28 mouse cellular contexts compared by ENCODE assay signal in genomic region chr6:65541094-65541493, GRCm38 (mm10). TPM values are rescaled to one million over a fixed set of nuclear protein-coding genes. Genes with fewer than 3 reads are reported as not detected.
A peak's percentile ranks its signal among the peaks of the same experiment; 100 is the strongest.
DNase-seq lines count a peak whose midpoint lies in the region; ATAC-seq and TF ChIP-seq lines count a peak whose summit lies in the region.
"Had no signal": no experiment of that assay in that cellular context is flagged by ENCODE, and none has a peak within 500 bp of the region (broad histone marks: within the 10 kb centered on the region; RNA-seq: fewer than 3 reads in every experiment).

No protein-coding gene starts in this region.

- H3K4me1 ChIP-seq in lung, embryonic 14.5 days (ENCODE audit: insufficient read depth): peaks cover 2% of the 10 kb centered on the region
- peaks cover 3 to 14% of the 10 kb centered on the region in 2 experiments; a peak in 3 of 4 replicates for H3K4me1 ChIP-seq in CH12.LX (ENCODE audit: control insufficient read depth in 1 of 2, insufficient read depth in 2 of 2)
- H3K4me1 ChIP-seq in kidney, embryonic 16.5 days (ENCODE audit: insufficient read depth, low read length): 0 out of 2 replicates have a peak, but pooled peaks cover 2% of the 10 kb centered on the region
- H3K4me1 ChIP-seq: forebrain, embryonic 10.5 days; forebrain, embryonic 13.5 days; heart, embryonic 10.5 days; hindbrain, embryonic 15.5 days had no signal

- 45% methylated on average over 3 of the region's 3 CpGs for WGBS in lung, embryonic 14.5 days
- 75% methylated on average over 3 of the region's 3 CpGs for WGBS in kidney, embryonic 16.5 days

- in situ Hi-C loops in CH12.LX (cut with MboI; ENCODE audit: low pct_ligation_motif_present, low pct_unique_long_range_greater_than_20kb, low sequenced_read_pairs): no loop called here

- no peak for DNase-seq in gastrocnemius, adult 2 months
- no peak for DNase-seq in gastrocnemius, postnatal 25 days
- DNase-seq in lung, embryonic 14.5 days: peak; percentile 21
- no peak for DNase-seq in lung, postnatal 36 days
- no peak for DNase-seq in CH12.LX (ENCODE audit: extremely low read depth)
- DNase-seq in brain, adult 2 months (ENCODE audit: low read depth, low spot score): peak; percentile 30
- DNase-seq: adrenal gland, adult 8-10 months; adrenal gland, postnatal 25 days; cerebellum, adult 18-20 months; cerebellum, adult 9-10 months; cerebellum, postnatal 14 days; gastrocnemius, postnatal 14 days; heart, postnatal 14 days had no signal

- intact Hi-C loops in gastrocnemius, adult 2 months (cut with DNase I): no loop called here

- ATAC-seq in lung, embryonic 14.5 days (ENCODE audit: insufficient read depth): no peak
- ATAC-seq in kidney, embryonic 16.5 days (ENCODE audit: low FRiP score, low TSS enrichment): no peak
- ATAC-seq: activated CD4-positive, CD25-positive, alpha-beta regulatory T cell, adult 4 months; CD4-positive, CD25-positive, alpha-beta regulatory T cell, adult 4 months; forebrain, embryonic 13.5 days; forebrain, embryonic 16.5 days; intestine, postnatal 0 days had no signal

- TF ChIP-seq EP300 in CH12.LX (IDR thresholded peaks at IDR 0.05; ENCODE audit: low read length): 0 out of 2 replicates have a peak, but pooled peaks have one; percentile 10

- no peaks in the 10 kb centered on the region for H3K36me3 ChIP-seq in lung, embryonic 14.5 days (ENCODE audit: insufficient read depth)
- H3K36me3 ChIP-seq in CH12.LX (replicated peaks in 1 of 2; ENCODE audit: control insufficient read depth in 1 of 2, insufficient read depth in 1 of 2, low read length in 1 of 2): no peaks in the 10 kb centered on the region
- H3K36me3 ChIP-seq in kidney, embryonic 16.5 days (ENCODE audit: insufficient read depth, low read length): no peaks in the 10 kb centered on the region
- H3K36me3 ChIP-seq: forebrain, embryonic 10.5 days; heart, embryonic 10.5 days; heart, embryonic 13.5 days; hindbrain, embryonic 12.5 days; hindbrain, embryonic 15.5 days had no signal

- no peak overlapping the region for H3K4me3 ChIP-seq in gastrocnemius, adult 2 months
- no peak overlapping the region for H3K4me3 ChIP-seq in lung, embryonic 14.5 days (ENCODE audit: low read depth, low read length)
- H3K4me3 ChIP-seq in CH12.LX (replicated peaks in 1 of 3; ENCODE audit: low read depth in 2 of 3, low read length in 2 of 3, poor library complexity in 1 of 3): no peak overlapping the region
- no peak overlapping the region for H3K4me3 ChIP-seq in kidney, embryonic 16.5 days (ENCODE audit: low read length)
- H3K4me3 ChIP-seq: forebrain, embryonic 10.5 days; forebrain, embryonic 13.5 days; heart, embryonic 10.5 days; heart, embryonic 13.5 days; hindbrain, embryonic 12.5 days; hindbrain, embryonic 15.5 days had no signal

- H3K27ac ChIP-seq in gastrocnemius, adult 2 months: peak overlapping the region; percentile 24; the same call in 1 of the 2 replicates
- no peak overlapping the region for H3K27ac ChIP-seq in lung, embryonic 14.5 days (ENCODE audit: low read depth)
- no peak overlapping the region for H3K27ac ChIP-seq in CH12.LX (ENCODE audit: insufficient read depth, low read depth)
- H3K27ac ChIP-seq in kidney, embryonic 16.5 days (ENCODE audit: low read length): no peak overlapping the region
- H3K27ac ChIP-seq: forebrain, embryonic 10.5 days; forebrain, embryonic 13.5 days; heart, embryonic 10.5 days; heart, embryonic 13.5 days; hindbrain, embryonic 12.5 days; hindbrain, embryonic 15.5 days had no signal

- no peak for TF ChIP-seq POLR2A in CH12.LX (IDR thresholded peaks at IDR 0.05; ENCODE audit: low read depth, low read length)

- H3K9me3 ChIP-seq in lung, embryonic 14.5 days (ENCODE audit: low read depth, low read length): no peaks in the 10 kb centered on the region
- H3K9me3 ChIP-seq in CH12.LX (replicated peaks; ENCODE audit: low read length): no peaks in the 10 kb centered on the region
- H3K9me3 ChIP-seq in kidney, embryonic 16.5 days (ENCODE audit: low read length): no peaks in the 10 kb centered on the region
- H3K9me3 ChIP-seq: forebrain, embryonic 10.5 days; forebrain, embryonic 13.5 days; heart, embryonic 10.5 days; heart, embryonic 13.5 days; hindbrain, embryonic 12.5 days; hindbrain, embryonic 15.5 days had no signal

- H3K27me3 ChIP-seq in lung, embryonic 14.5 days (ENCODE audit: insufficient read depth, low read length): no peaks in the 10 kb centered on the region
- H3K27me3 ChIP-seq in CH12.LX (replicated peaks): no peaks in the 10 kb centered on the region
- no peaks in the 10 kb centered on the region for H3K27me3 ChIP-seq in kidney, embryonic 16.5 days (ENCODE audit: insufficient read depth, low read length)
- H3K27me3 ChIP-seq: forebrain, embryonic 13.5 days; heart, embryonic 13.5 days; hindbrain, embryonic 12.5 days; hindbrain, embryonic 15.5 days had no signal

- dilution Hi-C loops in CH12.LX (cut with MboI; ENCODE audit: extremely low pct_ligation_motif_present, extremely low pct_unique_long_range_greater_than_20kb, low sequenced_read_pairs): no loop called here

- TF ChIP-seq RAD21 in CH12.LX (IDR thresholded peaks at IDR 0.05; ENCODE audit: low read depth, low read length): no peak

- H3K79me2 ChIP-seq in CH12.LX (replicated peaks; ENCODE audit: control insufficient read depth, extremely low read depth, insufficient read depth, poor library complexity, severe bottlenecking): no peaks in the 10 kb centered on the region

- H3K4me2 ChIP-seq in lung, embryonic 14.5 days: no peak overlapping the region
- no peak overlapping the region for H3K4me2 ChIP-seq in CH12.LX (ENCODE audit: insufficient read depth, low read depth, poor library complexity, severe bottlenecking)
- H3K4me2 ChIP-seq in kidney, embryonic 16.5 days (replicated peaks; ENCODE audit: low read depth, low read length): no peak overlapping the region
- H3K4me2 ChIP-seq: forebrain, embryonic 13.5 days; heart, embryonic 13.5 days; hindbrain, embryonic 12.5 days; hindbrain, embryonic 15.5 days had no signal

- no peak for TF ChIP-seq CTCF in gastrocnemius, adult 2 months (IDR thresholded peaks at IDR 0.05)
- no peak for TF ChIP-seq CTCF in lung, embryonic 14.5 days (IDR thresholded peaks at IDR 0.05; ENCODE audit: low read depth)
- TF ChIP-seq CTCF in CH12.LX (conservative IDR thresholded peaks at IDR 0.05 in 1 of 2, IDR thresholded peaks at IDR 0.05 in 1 of 2; ENCODE audit: low read depth in 2 of 2, low read length in 2 of 2): no peak

- H3K9ac ChIP-seq in lung, embryonic 14.5 days: no peak overlapping the region
- no peak overlapping the region for H3K9ac ChIP-seq in CH12.LX (ENCODE audit: insufficient read depth, low read depth)
- H3K9ac ChIP-seq in kidney, embryonic 16.5 days (replicated peaks; ENCODE audit: low read length): no peak overlapping the region
- H3K9ac ChIP-seq: forebrain, embryonic 13.5 days; heart, embryonic 13.5 days; hindbrain, embryonic 12.5 days; hindbrain, embryonic 15.5 days had no signal

TF ChIP-seq in CH12.LX, 34 proteins besides CTCF, POLR2A, EP300 and RAD21:
- TF ChIP-seq MAX (IDR thresholded peaks at IDR 0.05; ENCODE audit: low read length): no peak
- TF ChIP-seq GABPA (IDR thresholded peaks at IDR 0.05; ENCODE audit: insufficient replicate concordance, low read depth, low read length): no peak
- no peak for TF ChIP-seq HCFC1 (IDR thresholded peaks at IDR 0.05; ENCODE audit: low read depth, low read length)
- no peak for TF ChIP-seq ZC3H11A (IDR thresholded peaks at IDR 0.05; ENCODE audit: low read depth, low read length)
- TF ChIP-seq NRF1 (IDR thresholded peaks at IDR 0.05; ENCODE audit: low read depth, low read length): no peak
- TF ChIP-seq KAT2A (IDR thresholded peaks at IDR 0.05; ENCODE audit: insufficient replicate concordance, low read length): no peak
- TF ChIP-seq POLR2AphosphoS2 (IDR thresholded peaks at IDR 0.05; ENCODE audit: low read depth, low read length): no peak
- TF ChIP-seq ZMIZ1 (IDR thresholded peaks at IDR 0.05; ENCODE audit: low read depth, low read length): no peak
- TF ChIP-seq MAZ (IDR thresholded peaks at IDR 0.05; ENCODE audit: low read depth, low read length): no peak
- TF ChIP-seq JUN (IDR thresholded peaks at IDR 0.05; ENCODE audit: insufficient read depth, low read depth, low read length): no peak
- TF ChIP-seq MXI1 (IDR thresholded peaks at IDR 0.05; ENCODE audit: low read depth, low read length): no peak
- TF ChIP-seq USF1 (IDR thresholded peaks at IDR 0.05; ENCODE audit: low read depth, low read length): no peak
- TF ChIP-seq MAFK (IDR thresholded peaks at IDR 0.05; ENCODE audit: insufficient replicate concordance, low read length): no peak
- TF ChIP-seq CHD1 (IDR thresholded peaks at IDR 0.05; ENCODE audit: low read depth, low read length): no peak
- TF ChIP-seq SIN3A (IDR thresholded peaks at IDR 0.05; ENCODE audit: low read length): no peak
- TF ChIP-seq CHD2 (IDR thresholded peaks at IDR 0.05; ENCODE audit: low read length): no peak
- TF ChIP-seq BHLHE40 (IDR thresholded peaks at IDR 0.05; ENCODE audit: low read depth, low read length): no peak
- no peak for TF ChIP-seq ELF1 (IDR thresholded peaks at IDR 0.05; ENCODE audit: low read depth, low read length)

RNA-seq across cellular contexts. Expression of gene Tnip3, which starts 16.0 kb away (rescaled TPM):
- under 1 TPM in 1 of 2 experiments, not detected in 1; 0.33 TPM for total RNA-seq in gastrocnemius, adult 2 months (2021)
- not detected for total RNA-seq in gastrocnemius, postnatal 25 days (2021)
- 1.0 and 1.1 TPM in 2 replicates for polyA plus RNA-seq in lung, embryonic 14.5 days (2014; fragmentation: Nextera tagmentation; extraction: Ambion mirVana)
- total RNA-seq in CH12.LX (2012; rRNA removed) (1.4 and 1.5 TPM in 2 replicates), CH12.LX (2014; rRNA removed) (2.1 and 2.5 TPM in 2 replicates)
- 2.5 and 2.9 TPM in 2 replicates for polyA plus RNA-seq in CH12.LX (2012; ENCODE audit: insufficient read length, low read depth)
- polyA plus RNA-seq in kidney, embryonic 16.5 days (2015; fragmentation: Nextera tagmentation; extraction: Ambion mirVana): 0.09 and 0.17 TPM in 2 replicates
- total RNA-seq: ES-E14; gastrocnemius, postnatal 14 days had no signal
- polyA plus RNA-seq: C2C12; embryonic facial prominence, embryonic 11.5 days; forebrain, embryonic 10.5 days; forebrain, embryonic 13.5 days; forebrain, embryonic 16.5 days; heart, embryonic 10.5 days; hindbrain, embryonic 12.5 days; hindbrain, embryonic 15.5 days; intestine, embryonic 14.5 days had no signal

Comparison
In these comparisons a context has a peak if more than half of its experiments do, and no peak if none do; other contexts are left out.
1. DNase-seq: peak in lung, embryonic 14.5 days (single experiment) and brain, adult 2 months (single experiment); none in gastrocnemius, adult 2 months (single experiment), gastrocnemius, postnatal 25 days (single experiment), lung, postnatal 36 days (single experiment) and CH12.LX (single experiment).